Mouse (Mus musculus): ENCODE measurements around the gene Car10.

- TF ChIP-seq CTCF (conservative IDR thresholded peaks at IDR 0.05; ENCODE audit: insufficient read depth, insufficient read length, low read depth, low read length) (no peak), POLR2A (IDR thresholded peaks at IDR 0.05; ENCODE audit: low read depth, low read length) (no peak)
These were observed 119.6 kb downstream of the Car10 start for GRCm38 (mm10) chr11:93217457-93217856.
